Mouse (Mus musculus) NIH3T3 (cell line): ENCODE data around the gene Cblb.
A peak's percentile ranks its signal among the peaks of the same experiment; 100 is the strongest.

Experiments used
- DNase-seq: peaks from one replicate; pipeline ENCODE4 v3.0.0-alpha.2; 2012; ENCODE audit warnings: low read depth

Gene Cblb

DNA sequence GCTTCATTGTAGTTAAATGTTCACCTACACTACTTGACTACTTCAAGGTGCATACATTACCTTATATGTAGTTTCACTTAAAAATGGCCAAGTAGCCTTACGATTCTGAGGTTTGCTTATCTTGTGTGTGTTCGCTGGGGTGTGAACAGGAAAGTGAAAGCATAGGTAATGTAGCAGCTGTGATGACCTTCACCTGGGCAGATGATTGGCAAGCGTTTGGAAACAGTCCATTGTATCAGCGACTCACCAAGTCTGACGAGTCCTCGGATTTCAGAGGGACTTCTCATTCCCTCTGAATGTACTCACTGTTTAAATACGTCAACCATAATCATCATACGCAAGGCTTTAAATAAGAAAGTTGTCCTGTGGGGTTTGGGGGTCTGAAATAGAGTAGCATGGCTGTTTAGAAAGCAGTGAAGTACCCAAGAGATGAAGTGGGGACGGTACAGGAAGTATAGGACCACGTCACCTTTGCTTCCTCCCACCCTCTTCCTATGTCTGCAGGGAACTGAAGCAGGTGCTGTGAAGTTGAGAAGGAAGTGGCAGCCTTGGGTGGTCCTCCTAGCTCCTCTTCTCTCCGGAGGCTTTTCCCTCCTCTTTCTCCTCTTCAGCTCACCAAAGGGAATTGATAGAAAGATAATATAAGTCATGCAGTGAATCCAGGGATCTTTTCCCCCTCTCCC, 101.9 kb downstream of the Cblb start:
- DNase-seq: no peak

DNA sequence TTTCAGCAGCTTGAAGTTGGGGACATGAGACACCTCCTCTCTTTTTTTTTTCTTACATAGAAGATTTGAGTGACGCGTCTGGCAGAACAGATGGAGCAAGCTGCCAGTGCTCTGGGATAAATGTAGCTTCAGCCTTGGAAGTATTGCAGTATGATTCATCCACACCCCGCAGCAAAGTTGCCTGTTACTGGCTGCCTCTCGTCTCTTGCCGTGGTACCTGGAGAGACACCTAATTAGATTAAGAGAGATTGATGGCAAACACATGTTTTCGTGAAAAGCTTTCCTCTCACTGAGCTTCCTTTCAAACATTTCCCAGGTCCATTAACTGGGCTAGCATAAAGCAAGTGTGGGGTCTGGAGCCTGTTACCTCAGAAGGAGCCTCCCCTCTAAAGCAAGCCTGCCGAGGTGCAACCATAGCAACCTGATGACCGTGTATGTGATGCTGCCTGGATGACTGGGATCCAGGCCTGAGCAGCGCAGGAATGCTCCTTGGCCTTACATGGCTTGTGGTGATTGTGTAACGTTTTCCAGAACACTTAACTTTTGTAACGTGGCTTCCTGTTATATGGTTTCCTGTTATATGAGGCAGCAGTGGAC, 103.7 kb downstream of the Cblb start:
- peak; percentile 67 for DNase-seq

DNA sequence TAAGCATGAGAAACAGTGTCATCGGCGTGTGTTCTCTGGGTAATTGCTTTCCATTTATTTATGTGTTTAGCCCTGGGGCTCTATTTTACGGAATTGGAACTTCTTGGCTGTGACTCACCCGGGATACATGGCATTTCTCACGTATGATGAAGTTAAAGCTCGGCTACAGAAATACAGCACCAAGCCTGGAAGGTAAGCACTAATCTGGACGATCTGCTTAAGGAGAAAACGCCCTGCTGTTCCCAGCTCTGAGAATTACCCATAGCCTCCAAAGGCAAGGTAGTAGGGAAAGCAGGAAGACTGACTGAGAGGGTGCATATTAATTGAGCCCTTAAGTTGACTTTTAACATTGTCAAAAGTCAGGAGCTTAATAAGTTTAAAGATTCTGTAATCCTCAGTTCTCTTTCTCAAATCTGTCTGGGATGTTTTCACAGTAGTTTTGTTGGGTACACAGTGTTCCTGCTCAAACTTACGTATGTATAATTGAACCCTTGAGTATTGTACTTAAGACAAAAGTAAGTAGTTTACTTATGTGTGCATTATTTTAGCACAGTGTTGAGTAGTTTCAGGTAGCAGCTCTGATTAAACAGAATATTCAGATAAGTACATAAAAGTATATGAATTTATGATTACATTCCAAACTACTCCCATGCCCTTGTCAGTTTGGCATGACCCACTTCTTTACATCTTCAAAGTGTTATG, 104.8 kb downstream of the Cblb start:
- peak; percentile 3 for DNase-seq

DNA sequence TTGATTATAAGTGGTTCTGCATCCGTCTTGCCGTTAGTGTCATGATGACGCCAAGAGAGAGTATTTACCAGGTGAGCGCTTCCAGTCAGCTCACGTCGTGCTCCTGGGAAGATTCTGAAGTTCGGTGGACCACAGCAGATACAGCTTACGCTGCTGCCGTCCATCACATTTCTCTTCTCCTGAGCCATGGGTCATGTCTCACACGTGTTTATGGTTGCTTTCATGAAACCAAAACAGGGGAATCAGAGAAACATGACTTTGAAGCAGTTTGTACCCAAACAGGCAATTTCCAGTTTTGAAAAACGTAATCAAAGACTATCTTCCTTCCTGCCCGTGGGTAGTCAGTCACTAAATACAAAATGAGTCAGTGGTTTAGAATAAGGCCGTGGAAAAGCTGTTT, 112.1 kb downstream of the Cblb start:
- no peak for DNase-seq

DNA sequence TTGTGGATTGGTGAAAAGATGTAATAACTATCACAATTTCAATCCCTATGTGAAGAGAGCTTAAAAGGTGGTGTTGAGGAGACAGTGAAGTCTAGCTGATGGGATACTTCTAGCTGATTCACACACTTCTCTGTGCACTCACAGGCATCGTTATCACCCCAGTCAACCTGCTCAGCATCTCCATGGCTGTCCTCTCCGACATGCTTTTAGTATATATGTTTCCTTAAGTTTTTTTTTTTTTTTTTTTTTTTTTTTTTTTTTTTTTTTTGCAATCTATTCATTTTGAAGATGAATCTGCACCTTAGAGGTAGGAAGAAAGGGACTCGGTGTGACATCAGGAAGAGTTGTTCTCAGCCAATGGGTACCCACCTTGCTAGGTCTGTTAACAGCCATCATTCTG, 112.8 kb downstream of the Cblb start:
- DNase-seq: no peak

DNA sequence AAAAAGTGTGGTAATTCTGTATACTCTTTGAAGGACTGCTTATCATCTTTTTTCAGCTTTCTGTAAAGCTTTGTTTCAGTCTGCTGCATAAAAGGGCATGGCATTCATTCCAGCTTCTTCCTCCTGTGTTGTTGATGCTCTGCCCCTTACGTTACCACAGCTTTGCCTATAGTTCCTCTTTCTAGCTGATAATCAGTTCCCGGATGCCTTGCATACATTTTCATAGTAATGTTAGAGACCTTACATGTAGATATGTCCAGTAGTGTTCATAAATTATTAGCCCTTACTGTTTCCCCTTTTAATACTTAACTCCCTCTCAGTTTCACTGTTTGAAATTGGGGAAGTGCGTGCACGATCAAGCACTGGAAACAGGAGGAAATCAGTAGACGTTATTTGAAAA, 113.8 kb downstream of the Cblb start:
- DNase-seq: no peak

DNA sequence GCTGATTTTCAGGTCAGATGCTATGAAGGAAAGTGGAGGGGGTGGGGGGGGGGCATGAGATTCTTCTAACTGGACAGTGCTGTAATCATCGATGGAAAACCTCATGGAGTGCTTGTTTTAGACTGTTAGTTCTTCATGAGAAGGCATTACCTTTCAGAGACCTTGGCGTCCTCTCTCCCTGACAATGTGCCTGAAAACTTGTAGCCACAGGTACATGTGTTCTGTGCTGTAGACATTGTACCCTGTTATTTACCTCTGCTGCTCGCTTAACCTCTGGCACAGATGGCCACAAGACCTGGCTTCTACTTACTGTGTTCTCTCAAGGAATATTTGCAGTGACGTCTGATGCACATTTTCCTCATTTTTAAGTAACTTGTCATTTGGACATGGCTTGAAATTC, 114.5 kb downstream of the Cblb start:
- DNase-seq: no peak

DNA sequence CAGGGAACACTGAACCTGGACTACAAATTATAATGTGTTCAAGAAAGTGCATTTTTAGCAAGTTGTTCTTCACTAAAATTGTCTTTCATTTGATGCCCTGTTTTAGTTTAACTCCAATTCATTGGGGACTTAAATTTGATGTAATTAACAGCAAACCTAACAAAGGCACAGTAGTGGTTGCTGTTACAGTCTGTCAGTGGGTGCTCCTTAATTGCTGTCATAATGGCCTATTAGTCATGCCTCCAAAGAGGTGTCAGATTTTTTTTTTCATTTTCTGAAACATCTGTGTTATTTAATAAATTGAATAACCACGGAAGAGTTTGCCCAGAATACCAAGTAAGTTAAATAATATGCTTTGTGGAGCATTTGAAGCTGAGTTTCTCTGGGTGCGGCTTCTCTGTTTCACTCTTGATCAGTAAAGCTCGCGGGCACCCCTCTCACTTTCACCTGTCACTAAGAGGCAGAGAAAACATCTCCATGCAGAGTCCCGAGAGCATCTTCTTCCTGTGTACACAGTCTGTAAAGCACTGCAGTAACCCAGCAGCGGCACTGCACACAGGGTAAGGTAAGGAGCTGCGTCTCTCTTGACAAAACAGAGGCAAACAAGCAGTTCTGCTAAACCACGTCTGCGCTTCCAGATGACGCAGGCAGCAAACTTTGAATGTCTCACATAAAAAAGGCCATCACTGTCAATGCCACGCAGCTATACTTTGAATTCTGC, 116.1 kb downstream of the Cblb start:
- DNase-seq: no peak

DNA sequence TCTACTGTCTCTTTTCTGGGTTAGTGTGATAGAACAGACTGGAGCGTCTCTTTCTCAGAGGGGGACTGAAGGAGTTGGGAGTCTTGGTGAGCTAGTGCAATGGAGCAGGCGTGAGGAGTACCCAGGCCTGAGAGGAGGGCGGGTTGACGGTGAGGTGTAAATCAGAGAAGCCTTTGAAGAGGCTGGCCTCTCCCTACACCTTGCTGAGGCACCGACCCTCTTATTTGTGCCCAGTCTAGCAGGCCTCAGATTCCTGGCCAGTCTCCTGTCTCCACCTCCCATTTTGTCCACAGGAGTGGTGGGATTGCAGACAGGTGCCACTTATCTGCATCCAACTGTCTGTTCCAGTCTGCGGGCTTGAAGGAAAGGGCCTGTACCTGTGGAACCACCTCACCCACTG, 117.0 kb downstream of the Cblb start:
- no peak for DNase-seq

DNA sequence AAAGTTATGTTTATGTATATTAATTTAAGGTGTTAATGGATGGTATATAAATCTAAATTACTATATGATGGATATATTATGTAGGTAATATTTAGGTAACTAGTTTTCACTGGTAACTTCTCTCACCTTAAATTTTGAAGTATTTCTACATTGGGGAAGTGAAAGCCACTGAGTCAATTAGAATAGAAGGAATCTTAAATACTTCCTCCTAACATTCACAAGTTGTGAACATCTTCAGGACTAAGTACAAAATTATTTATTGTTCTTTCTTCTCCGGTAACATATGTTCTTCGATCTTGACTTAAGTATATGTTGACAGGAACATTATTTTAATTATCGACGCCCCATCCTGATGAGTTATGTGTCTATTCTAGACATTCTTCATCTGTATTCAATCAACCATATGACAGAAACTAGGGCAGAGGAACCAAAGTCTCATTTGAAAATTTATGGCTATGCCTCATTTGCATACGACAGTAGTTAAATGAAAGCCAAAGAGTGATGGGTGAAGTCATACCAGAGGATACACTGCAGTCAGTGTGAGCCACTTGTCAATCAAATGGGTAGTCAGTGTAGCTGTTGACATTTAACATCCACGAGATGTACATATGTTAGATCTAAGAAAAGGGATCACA, 118.2 kb downstream of the Cblb start:
- DNase-seq: no peak

DNA sequence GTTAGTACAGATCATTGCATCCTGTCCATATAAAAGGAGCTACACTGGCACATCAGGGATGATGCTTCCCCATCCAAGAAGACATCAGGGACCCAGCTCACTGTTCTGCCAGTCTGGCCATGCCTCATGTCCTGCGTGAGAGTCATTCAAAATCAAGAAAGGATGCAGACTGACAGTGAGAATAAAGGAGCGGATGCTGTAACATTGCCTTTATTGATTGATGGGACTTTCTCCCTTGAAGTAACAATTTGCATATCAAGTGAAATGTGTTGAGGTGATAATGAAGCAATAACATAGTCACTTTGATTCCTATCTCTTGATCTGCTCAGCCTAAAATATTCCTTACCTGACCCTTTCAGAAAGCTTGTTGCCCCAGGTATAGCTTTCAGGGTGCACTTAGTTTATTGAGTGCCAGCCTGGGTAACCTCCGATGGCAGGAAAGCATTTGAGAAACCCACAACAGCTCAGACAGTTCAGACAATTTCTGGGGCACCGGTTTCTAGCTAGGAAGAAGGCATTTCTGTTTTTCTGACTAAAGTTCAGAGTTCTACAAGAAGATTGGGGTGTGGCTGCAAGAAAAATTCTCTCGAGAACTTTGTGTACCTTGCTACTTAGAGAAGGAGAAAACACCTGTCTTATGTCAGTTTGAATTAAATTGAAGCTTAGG, 124.1 kb downstream of the Cblb start:
- no peak for DNase-seq

DNA sequence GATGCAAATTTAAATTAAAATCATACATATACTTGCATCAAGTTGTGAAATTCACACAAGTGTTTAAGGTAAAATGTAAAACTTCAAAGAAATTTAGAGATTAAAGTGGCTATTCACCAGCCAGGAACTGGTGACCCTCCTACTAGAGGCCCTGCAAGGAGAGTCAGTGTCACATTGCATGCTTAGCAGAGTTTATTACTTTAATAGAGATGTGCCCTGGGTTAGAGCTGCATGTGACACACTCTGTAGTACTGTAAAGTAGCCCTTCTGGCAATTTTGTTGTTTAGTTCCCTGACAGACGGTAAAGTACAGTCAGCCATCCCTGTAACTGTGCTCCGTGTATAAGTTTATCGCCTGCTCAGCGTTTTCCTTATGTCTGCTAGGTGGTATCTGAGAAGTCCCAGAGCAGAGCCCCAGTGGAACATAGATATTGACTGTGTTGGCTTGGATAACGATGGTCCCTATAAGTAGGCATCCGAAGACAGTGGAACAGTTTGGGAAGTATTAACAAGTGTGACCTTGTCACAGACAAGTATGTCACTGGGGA, 129.0 kb downstream of the Cblb start:
- DNase-seq: no peak

DNA sequence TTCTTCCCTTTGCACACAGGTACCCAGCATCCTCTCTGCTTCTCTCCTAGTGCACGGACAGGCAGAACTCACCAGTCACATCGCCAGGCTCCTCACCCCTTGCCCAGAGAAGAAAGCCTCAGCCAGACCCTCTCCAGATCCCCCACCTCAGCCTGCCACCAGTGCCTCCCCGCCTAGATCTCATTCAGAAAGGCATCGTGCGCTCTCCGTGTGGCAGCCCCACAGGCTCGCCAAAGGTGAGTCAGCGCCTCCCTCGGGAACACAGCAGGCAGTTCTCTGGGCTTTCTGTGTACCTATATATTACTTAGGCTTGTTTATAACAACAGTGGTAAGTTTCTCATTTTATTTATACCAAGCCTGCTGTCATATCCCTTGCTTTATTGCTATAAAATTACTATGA, 133.2 kb downstream of the Cblb start:
- DNase-seq: peak; percentile 8

DNA sequence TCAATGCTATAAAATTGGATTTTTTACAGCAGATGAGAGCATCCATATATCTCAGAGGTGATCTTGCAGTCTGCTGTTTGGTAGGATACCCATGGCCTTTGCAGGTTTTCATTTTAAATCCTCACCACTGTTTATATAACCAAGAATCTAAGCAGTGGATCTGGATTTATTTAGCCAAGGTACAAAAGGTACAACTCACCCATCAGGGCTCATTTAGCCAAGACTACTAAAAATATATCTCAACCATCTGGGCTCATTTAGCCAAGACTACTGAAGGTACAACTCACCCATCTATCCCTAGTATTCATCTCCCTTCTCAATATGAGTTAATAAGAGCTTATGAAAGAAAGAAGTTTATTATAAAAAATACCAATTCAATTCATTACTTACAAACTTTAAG, 142.2 kb downstream of the Cblb start:
- no peak for DNase-seq

DNA sequence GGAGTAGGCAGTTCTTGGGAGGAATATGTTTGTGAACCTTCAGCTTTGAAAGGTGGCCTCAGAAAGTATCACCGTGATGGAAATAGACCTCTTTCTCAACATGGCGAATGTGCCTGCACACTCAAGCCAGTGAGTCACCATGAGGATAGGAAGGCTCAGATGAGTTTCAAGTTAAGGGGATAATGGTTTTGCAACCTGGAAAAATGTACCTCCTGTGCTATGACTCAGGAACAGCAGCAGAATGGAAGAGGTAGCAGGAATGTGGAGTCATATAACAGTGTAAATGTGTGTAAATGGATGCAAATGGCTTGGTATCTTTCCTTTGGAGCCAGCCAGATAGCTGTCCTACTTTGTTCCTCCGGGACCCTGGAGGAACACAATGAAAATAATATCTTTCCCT, 148.8 kb downstream of the Cblb start:
- DNase-seq: peak; percentile 8

DNA sequence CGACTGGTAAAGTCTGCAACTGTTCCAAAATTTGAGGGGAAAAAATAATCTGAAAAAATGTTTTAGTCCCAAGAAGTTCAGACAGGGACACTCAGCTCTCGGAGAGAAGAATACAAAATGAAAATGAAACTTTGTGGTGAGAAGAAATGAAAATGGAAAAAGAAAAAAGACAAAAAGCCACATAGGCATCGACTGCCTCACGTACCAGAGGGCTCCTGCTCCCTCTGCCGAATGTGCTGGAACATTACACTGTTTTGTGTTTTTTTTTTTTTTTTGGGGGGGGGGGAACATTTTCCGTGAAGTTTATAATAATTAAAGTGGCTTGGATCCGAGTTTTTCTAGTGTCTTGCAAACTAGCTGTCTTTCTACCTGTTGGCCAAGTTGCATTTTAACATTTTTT, 151.0 kb downstream of the Cblb start:
- no peak for DNase-seq

DNA sequence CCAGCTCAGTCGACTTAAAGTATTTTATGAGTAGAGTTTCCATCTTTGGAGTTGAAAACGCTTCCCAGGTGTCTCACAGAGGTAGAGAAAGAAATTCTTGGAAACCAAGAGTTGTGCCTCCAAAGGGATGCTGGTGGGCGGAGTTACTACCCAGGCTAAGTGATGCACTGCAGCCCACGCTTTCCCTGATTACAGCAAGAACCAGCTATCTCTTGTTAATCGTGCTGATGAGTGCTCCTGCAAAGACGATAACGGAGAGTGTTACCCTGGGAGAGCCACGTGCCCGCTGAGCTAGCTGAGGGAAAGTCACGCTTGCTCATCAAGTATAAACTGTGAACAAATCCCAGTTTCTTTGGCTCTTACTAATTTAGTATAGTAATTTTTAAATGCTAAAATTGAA, 153.3 kb downstream of the Cblb start:
- no peak for DNase-seq

DNA sequence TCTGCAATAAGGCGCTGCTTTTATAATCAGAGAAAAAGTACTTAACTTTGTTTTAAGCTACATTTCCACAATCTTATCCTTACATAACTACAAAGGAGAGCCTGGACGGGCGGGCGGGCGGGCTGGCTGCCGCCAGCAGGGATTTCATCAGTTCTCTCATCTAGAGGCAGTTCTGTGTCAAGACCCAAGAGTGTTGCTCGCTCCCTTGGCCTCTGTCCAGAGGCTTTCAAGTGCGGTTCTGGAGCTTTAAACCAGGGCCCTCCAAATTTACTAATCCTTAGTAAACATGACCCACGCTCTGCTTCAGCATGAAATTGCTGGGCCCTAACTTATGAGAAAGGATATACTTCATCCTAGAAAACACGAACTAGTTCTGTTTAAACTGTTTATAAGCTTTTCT, 155.7 kb downstream of the Cblb start:
- peak; percentile 65 for DNase-seq

DNA sequence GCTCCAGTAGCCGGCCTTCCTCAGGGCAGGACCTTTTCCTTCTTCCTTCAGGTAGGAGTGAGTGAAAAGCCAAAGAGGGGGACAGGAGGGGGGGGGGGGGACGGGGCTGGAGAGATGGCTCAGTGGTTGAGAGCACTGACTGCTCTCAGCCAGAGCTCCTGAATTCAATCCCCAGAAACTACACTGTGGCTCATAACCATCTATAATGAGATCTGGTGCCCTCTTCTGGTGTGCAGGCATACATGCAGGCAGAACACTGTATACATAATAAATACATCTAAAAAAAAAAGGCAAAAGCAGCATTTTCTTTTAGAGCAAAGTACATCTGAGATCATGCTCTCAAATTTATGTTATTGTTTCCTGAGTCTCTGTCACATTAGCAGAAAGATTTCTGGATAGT, 158.1 kb downstream of the Cblb start:
- DNase-seq: peak; percentile 38

DNA sequence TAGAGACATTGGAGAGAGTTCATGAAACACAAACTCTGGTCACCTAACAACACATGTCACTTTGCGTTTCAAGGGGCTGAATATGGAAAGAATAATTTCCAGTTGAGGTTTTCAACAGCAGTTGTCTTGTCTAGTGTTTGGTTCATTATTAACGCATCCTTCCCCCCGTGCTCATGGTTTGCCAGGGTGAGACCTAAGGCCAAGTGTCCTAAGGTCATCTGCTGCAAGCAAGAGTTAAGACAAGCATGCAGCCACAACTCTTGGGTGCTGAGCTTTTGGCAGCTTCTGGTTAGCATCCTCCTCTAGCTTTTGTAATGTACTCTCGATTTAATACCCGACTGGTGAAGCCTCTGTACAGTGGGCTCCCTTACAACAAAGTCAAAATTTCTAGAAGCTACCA, 159.7 kb downstream of the Cblb start:
- DNase-seq: no peak

DNA sequence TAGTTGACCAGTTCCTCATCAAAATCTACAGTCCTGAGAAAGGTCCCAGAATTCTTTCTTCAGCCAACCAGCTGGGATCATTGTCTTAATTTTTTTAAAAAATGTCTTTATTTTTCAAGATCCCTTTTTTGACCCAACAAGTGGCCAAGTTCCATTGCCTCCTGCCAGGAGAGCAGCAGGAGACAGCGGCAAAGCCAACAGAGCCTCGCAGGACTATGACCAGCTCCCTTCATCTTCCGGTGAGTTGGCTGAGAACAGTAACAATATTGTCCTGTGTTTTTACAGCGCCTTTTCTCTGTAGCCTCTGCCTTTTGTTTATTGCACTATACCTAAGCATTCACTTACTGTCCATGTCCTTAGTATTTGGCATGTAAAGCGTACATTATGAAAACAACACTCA, 163.0 kb downstream of the Cblb start:
- DNase-seq: no peak

DNA sequence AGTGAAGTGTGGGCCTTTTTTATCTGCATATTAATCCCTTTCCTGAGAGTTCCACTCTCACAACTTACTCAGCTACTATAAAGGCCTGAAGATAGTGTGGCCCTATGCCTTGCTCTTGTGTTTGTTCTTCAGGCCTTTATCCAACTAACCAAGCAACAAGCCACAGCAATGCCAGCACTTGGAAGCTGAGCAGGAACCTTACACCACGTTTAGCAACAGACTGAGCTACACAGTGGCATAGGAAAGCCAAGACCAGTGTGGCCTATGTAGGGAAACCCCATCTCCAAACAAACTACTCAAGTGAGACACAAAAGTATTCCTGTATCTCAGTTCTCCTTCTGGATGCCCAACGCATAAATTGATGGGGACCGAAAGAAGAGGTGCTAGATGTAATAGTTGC, 163.8 kb downstream of the Cblb start:
- no peak for DNase-seq
